Mouse (Mus musculus): ENCODE measurements at regions not wholly inside any gene's neighbourhood (a gene's known extent, or its start where the extent isn't known, plus 50 kb on each side); places are given as distances from the start of the nearest gene placed in this dataset.

- TF ChIP-seq CTCF (IDR thresholded peaks at IDR 0.05; ENCODE audit: low read depth) (no peak), EP300 (IDR thresholded peaks at IDR 0.05; ENCODE audit: low read depth) (no peak)
Measured at GRCm38 (mm10) chr15:82709041-82709440, 54.9 kb downstream of the Cyp2d40 start.

Data from liver, embryonic 14.5 days (tissue).